In the genomic region with DNA sequence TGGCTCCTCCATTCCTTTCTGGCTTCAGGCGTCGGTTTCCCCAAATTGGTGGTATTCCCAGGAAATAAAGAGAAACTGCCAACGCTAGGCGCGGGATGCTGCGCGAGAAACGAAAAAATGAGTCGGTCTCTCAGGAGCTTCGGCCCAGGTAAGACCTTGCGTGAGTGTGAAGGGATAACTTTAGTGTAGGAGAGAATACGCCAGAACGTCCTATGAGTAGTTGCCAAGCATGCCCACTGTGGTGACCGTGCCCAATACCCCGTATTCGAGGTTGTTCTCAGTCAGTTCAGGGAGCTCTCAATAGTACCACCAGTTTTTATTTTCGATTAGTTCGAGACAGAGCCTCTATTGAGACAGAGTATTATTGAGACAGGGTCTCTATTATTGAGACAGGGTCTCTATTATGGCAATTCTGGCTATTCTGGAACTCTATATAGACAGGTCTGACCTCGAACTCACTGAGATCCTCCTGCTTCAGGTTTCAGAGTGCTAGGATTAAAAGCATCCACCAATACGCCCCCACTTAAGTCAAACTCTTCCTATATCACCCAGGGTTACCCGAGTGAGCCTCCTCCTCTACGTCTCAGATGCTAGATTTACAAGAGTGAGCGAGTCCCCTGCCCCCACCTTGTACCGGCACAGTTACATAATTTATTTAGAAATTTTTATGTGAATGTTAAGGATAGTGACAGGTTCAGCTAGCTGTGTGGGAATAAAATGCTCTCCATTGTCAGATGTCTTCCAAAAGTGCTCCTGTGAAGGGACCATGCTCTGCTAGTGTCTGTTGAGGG, we compare ENCODE assay signal across 8 mouse cellular contexts. TPM values are rescaled to one million over a fixed set of nuclear protein-coding genes. Genes with fewer than 3 reads are reported as not detected.
DNase-seq lines count a peak whose midpoint lies in the region; ATAC-seq lines count a peak whose summit lies in the region.

No protein-coding gene starts in this region.

- peak overlapping the region; percentile 83 for H3K27ac ChIP-seq in kidney, embryonic 16.5 days (ENCODE audit: low read length)
- peak overlapping the region; percentile 51 for H3K27ac ChIP-seq in forebrain, embryonic 16.5 days (ENCODE audit: low read length)

- 3% methylated on average over 24 of the region's 24 CpGs for WGBS in kidney, embryonic 16.5 days
- WGBS in forebrain, embryonic 16.5 days, result 11% methylated on average over 24 of the region's 24 CpGs

- H3K9me3 ChIP-seq in kidney, embryonic 16.5 days (ENCODE audit: low read length), result no peaks in the 10 kb centered on the region
- no peaks in the 10 kb centered on the region for H3K9me3 ChIP-seq in forebrain, embryonic 16.5 days (ENCODE audit: control insufficient read depth, low read length)
- H3K9me3 ChIP-seq in megakaryocyte, embryonic 14.5 days, result no peaks in the 10 kb centered on the region

- no peak for DNase-seq in kidney, postnatal 25 days
- peak; percentile 14 for DNase-seq in MN1 (ENCODE audit: low spot score)
- no peak for DNase-seq in urinary bladder, postnatal 14 days (ENCODE audit: low spot score)
- DNase-seq in left cerebral cortex, adult 9 months (ENCODE audit: low spot score in 2 of 2), result no peak
- no peak for DNase-seq in B cell, adult 2 months

- H3K9ac ChIP-seq in kidney, embryonic 16.5 days (replicated peaks; ENCODE audit: low read length), result peak overlapping the region; percentile 92
- H3K9ac ChIP-seq in forebrain, embryonic 16.5 days (replicated peaks; ENCODE audit: low read depth, low read length), result peak overlapping the region; percentile 86

- H3K4me2 ChIP-seq in kidney, embryonic 16.5 days (replicated peaks; ENCODE audit: low read depth, low read length), result peak overlapping the region; percentile 85
- H3K4me2 ChIP-seq in forebrain, embryonic 16.5 days (ENCODE audit: low read length), result peak overlapping the region; percentile 62

- ATAC-seq in kidney, embryonic 16.5 days (ENCODE audit: low FRiP score, low TSS enrichment), result peak; percentile 61
- peak; percentile 49 for ATAC-seq in forebrain, embryonic 16.5 days

- peak overlapping the region; percentile 91 for H3K4me3 ChIP-seq in kidney, embryonic 16.5 days (ENCODE audit: low read length)
- H3K4me3 ChIP-seq in forebrain, embryonic 16.5 days (replicated peaks; ENCODE audit: low read length), result peak overlapping the region; percentile 99
- peak overlapping the region; percentile 97 for H3K4me3 ChIP-seq in megakaryocyte, embryonic 14.5 days (replicated peaks)

- peaks cover 30% of the 10 kb centered on the region for H3K36me3 ChIP-seq in kidney, embryonic 16.5 days (ENCODE audit: insufficient read depth, low read length)
- peaks cover 2% of the 10 kb centered on the region; the same call in 1 of the 2 replicates for H3K36me3 ChIP-seq in forebrain, embryonic 16.5 days (ENCODE audit: control insufficient read depth, insufficient read depth)
- peaks cover 47% of the 10 kb centered on the region for H3K36me3 ChIP-seq in megakaryocyte, embryonic 14.5 days (replicated peaks; ENCODE audit: low read length)

- no peaks in the 10 kb centered on the region for H3K27me3 ChIP-seq in kidney, embryonic 16.5 days (ENCODE audit: insufficient read depth, low read length)
- no peaks in the 10 kb centered on the region for H3K27me3 ChIP-seq in forebrain, embryonic 16.5 days (replicated peaks; ENCODE audit: control insufficient read depth, insufficient read depth, low read length)
- no peaks in the 10 kb centered on the region for H3K27me3 ChIP-seq in megakaryocyte, embryonic 14.5 days (replicated peaks)

- peaks cover 20% of the 10 kb centered on the region for H3K4me1 ChIP-seq in kidney, embryonic 16.5 days (ENCODE audit: insufficient read depth, low read length)
- H3K4me1 ChIP-seq in forebrain, embryonic 16.5 days (replicated peaks; ENCODE audit: control insufficient read depth, insufficient read depth, low read length), result peaks cover 23% of the 10 kb centered on the region
- peaks cover 30% of the 10 kb centered on the region for H3K4me1 ChIP-seq in megakaryocyte, embryonic 14.5 days

RNA-seq across cellular contexts. Expression of a gene that starts 0.7 kb away (rescaled TPM):
- 179 and 182 TPM in 2 replicates for polyA plus RNA-seq in kidney, embryonic 16.5 days (2015; fragmentation: Nextera tagmentation; extraction: Ambion mirVana)
- 155 and 178 TPM in 2 replicates for polyA plus RNA-seq in forebrain, embryonic 16.5 days (2015; fragmentation: Nextera tagmentation; extraction: Ambion mirVana)
- 7.8 and 15.5 TPM in 2 replicates for polyA plus RNA-seq in megakaryocyte, embryonic 14.5 days (2012; ENCODE audit: insufficient read depth, low replicate concordance)

RNA-seq across cellular contexts. Expression of a gene that starts 27.6 kb away (rescaled TPM):
- polyA plus RNA-seq in kidney, embryonic 16.5 days (2015; fragmentation: Nextera tagmentation; extraction: Ambion mirVana), result 90.9 and 98.1 TPM in 2 replicates
- 80.4 and 89.3 TPM in 2 replicates for polyA plus RNA-seq in forebrain, embryonic 16.5 days (2015; fragmentation: Nextera tagmentation; extraction: Ambion mirVana)
- 2.4 and 6.2 TPM in 2 replicates for polyA plus RNA-seq in megakaryocyte, embryonic 14.5 days (2012; ENCODE audit: insufficient read depth, low replicate concordance)

RNA-seq across cellular contexts. Expression of a gene that starts 50.3 kb away (rescaled TPM):
- polyA plus RNA-seq in kidney, embryonic 16.5 days (2015; fragmentation: Nextera tagmentation; extraction: Ambion mirVana), result 66.6 and 76.6 TPM in 2 replicates
- 47.3 and 54.9 TPM in 2 replicates for polyA plus RNA-seq in forebrain, embryonic 16.5 days (2015; fragmentation: Nextera tagmentation; extraction: Ambion mirVana)
- 92.4 and 253 TPM in 2 replicates for polyA plus RNA-seq in megakaryocyte, embryonic 14.5 days (2012; ENCODE audit: insufficient read depth, low replicate concordance)

Comparison
In these comparisons a context has a peak if more than half of its experiments do, and no peak if none do; other contexts are left out.
1. RNA of a gene that starts 27.6 kb away (polyA plus RNA-seq): 90.9 to 98.1 TPM in kidney, embryonic 16.5 days and 80.4 to 89.3 TPM in forebrain, embryonic 16.5 days; 2.4 to 6.2 TPM in megakaryocyte, embryonic 14.5 days; every median in the first group is over 10 times any median in the second.
2. Peak in every context shown above with its lines, with median percentiles within 50 percentile points of each other: H3K4me3 ChIP-seq.